Mouse (Mus musculus) olfactory bulb, adult 2 months (tissue): Measurements from ENCODE around the gene 4930432K21Rik.

Experiments
- CTCF ChIP-seq: fragments of 200-500 bp; IDR thresholded peaks from 2 replicates; pipeline ENCODE4 v1.5.1; 2012; ENCODE audit warnings: low read depth, mild to moderate bottlenecking, low read length, moderate library complexity; ENCODE audit not compliant: insufficient read depth
- POLR2A ChIP-seq: fragments of 200-500 bp; IDR thresholded peaks from 2 replicates; pipeline ENCODE4 v1.6.1; 2012; ENCODE audit warnings: mild to moderate bottlenecking, low read depth, low read length, moderate library complexity; ENCODE audit not compliant: insufficient read depth

- no peak for TF ChIP-seq CTCF
- TF ChIP-seq POLR2A, result no peak
Observed at GRCm38 (mm10) chr8:84201545-84202245, 53.9 kb downstream of the 4930432K21Rik start.
